Mouse (Mus musculus) thymus, postnatal 25 days (tissue): ENCODE results near the gene Fam166a.
"Not testable (repeated sequence)": the region's sequence is repeated elsewhere in the genome, so short reads cannot be mapped to it uniquely, and the experiment has no call there.

Experiments used
- DNase-seq: peaks from one replicate; pipeline ENCODE4 v3.0.0; 2022

The Fam166a gene

GRCm38 (mm10) chr2:25246183-25247072, 27.9 kb downstream of the Fam166a start, which contains the start of gene AL732309.1:
Gene AL732309.1 (minus strand): TSS chr2:25246863.
- no peak for DNase-seq

- DNase-seq, result peak; percentile 45
Measured at GRCm38 (mm10) chr2:25252331-25252730, 33.8 kb downstream of the Fam166a start.

DNA sequence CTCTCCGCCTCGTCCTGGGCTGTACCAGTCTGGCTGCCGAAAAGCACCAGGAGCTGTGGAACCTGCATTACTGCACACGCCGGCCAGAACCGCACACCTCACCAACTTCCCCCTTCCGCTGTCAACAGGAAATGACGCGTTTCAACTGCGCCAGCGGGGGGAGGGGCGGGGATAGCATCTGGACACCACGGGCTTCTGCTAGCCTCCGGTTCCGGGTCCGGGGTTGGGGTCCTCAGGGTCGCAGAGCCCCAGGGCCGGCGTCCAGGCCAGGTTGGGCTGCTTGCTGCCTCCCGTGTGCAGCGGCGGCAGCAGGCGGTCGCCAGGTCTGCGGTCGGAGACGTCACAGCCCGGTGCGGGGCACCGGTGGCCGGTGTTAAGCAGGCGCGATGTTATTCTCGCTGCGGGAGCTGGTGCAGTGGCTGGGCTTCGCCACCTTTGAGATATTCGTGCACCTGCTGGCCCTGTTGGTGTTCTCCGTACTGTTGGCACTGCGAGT, 36.8 kb downstream of the Fam166a start, which contains the start of gene Tmem203:
TSS of gene Tmem203 (plus strand) at position 156 of the 496 bp plus-strand sequence.
- peak; percentile 87 for DNase-seq

DNA sequence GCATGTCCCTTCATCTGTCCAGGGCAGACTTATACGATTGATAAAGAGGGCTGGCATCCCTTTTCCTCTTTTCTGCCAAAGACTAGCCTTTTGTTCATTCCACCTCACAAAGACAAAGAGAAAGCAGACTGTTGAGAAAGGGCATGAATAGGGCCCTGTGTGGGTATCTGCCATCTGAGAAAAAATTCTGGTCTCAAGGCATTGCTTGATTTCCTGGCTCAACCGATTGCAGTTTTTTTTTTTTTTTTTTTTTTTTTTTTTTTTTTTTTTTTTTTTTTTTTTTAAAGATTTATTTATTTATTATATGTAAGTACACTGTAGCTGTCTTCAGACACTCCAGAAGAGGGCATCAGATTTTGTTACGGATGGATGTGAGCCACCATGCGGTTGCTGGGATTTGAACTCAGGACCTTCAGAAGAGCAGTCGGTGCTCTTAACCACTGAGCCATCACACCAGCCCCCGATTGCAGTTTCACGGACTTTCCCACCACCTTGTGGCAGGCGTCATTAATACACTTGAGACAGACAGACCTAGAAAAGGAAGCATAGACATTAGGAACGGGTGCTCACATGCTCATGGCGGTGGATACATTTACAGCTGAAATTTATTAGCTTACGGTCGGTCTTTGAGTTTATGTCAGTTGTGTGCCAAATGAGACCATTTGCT, 38.0 kb downstream of the Fam166a start:
- DNase-seq, result peak; percentile 73

DNA sequence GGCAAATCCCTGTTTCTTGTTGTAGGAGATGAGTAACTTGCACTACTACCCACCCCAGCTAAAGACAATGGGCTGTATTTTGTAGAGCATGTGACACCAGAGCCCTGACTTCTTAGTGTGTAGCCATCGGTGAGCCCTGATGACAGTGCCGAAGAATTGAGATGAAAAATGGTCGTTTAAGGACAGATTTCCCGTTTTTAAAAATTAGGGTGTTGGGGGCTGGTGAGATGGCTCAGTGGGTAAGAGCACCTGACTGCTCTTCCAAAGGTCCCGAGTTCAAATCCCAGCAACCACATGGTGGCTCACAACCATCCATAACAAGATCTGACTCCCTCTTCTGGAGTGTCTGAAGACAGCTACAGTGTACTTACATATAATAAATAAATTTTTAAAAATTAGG, 38.7 kb downstream of the Fam166a start:
- DNase-seq, result not testable (repeated sequence)

DNA sequence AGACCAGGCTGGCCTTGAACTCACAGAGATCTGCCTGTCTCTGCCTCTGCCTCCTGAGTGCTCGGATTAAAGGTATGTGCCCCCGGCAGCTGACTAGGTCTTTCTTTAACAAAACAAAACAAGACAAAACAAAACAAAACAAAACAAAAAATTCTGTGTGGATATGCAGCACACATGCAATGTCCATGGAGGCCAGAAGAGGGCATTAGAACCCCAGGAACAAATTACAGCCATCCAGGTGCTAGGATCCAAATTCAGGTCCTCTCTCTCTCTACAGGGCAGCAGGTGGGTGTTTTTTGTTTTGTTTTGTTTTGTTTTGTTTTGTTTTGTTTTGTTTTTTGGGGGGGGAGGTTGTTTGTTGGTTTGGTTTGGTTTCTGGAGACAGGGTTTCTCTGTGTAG, 40.3 kb downstream of the Fam166a start:
- peak; percentile 25 for DNase-seq

DNA sequence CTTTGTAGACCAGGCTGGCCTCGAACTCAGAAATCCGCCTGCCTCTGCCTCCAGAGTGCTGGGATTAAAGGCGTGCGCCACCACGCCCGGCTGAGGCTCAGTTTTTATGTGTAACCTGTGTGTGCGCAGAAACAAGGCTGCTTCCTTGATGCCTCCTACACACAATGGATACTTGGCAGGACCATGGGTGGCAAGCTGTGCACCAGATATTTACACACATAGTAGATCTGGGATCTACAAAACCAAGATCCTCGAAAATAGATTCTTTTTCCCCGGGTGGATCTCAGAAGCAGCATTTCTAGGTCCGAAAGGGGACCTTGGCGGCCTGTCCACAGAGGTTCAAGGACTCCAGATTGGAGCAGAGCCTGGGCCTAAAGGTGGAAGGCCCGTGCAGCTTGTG, 43.3 kb downstream of the Fam166a start:
- no peak for DNase-seq

GRCm38 (mm10) chr2:25262291-25262767, 43.8 kb downstream of the Fam166a start, which contains the start of gene Tprn:
Gene Tprn (plus strand): TSS chr2:25262618.
- peak; percentile 94 for DNase-seq

DNA sequence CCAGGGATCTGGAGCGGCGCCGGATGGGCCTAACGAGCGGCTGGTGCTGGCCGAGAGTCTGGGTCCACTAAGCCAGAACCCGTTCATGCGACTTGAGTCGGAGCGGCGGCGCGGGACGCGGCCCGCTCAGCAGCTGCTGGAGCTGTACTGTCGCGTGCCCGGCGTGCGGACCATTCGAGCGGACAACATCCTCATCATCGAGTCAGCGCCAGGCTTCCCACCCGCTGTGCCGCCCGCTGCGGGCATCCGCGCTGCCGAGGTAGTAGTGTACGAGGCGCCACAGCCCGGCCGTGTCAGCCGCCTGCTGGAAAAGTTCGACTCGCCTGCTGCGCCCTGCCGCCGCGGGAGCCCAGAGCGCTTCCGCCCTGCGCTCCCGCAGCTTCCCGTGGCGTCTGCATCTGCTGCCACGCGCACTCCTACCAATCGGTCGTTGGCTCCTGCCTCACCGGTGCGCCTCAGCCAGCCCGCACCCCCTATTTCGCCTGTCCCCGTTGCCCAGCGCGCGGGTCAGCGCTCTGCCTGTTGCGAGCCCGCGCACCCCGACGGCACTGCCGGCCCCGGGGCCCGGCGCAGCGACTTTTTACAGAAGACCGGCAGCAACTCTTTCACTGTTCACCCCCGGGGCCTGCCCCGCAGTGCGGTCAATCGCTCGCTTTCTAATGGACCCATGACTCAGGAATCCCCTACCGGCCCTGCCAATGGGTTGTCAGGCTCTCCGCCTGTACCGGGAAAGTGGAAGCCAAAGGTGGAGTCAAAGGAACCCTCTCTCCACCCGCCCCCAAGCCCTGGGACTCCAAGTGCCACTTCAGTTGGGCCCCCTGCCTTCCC, 44.5 kb downstream of the Fam166a start:
- DNase-seq, result peak; percentile 61

GRCm38 (mm10) chr2:25263623-25264285, 45.2 kb downstream of the Fam166a start:
- no peak for DNase-seq

DNA sequence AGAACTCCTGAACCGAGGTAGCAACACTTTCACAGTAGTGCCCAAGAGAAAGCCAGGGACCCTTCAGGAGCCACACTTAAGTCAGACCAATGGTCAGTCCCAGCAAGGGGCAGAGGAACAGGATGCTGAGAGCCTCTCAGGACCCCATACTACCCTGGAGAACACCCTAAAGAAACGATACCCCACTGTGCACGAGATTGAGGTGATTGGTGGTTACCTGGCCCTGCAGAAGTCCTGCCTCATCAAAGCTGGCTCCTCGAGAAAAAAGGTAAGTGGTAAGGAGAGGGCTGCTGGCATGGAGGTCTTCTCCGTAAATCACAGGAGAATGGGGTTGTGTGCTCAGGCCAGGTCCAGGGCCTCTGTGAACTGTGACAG, 45.7 kb downstream of the Fam166a start:
- no peak for DNase-seq

DNA sequence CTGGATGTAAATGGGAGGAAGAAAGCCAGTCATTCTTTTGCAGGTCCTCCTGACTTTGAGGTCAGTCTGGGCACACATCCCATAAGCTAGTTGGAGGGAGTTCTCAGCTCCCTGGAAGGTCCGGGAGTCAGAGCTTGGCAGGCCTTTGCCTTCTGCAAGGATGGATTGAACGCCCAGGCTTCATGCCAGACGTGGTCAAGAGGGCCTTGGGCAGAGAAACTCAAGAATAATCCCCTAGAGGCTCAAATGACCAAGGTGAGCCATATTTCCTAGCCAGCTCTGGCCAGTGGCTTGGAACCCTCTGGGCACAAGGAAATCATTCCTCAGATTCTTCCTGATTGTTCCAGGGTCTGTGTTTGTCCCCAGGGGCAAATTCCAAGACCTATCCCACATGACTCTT, 46.3 kb downstream of the Fam166a start:
- DNase-seq, result no peak

GRCm38 (mm10) chr2:25265897-25266656, 47.5 kb downstream of the Fam166a start:
- DNase-seq, result no peak

GRCm38 (mm10) chr2:25266720-25267119, 48.2 kb downstream of the Fam166a start:
- no peak for DNase-seq

GRCm38 (mm10) chr2:25267241-25267640, 48.7 kb downstream of the Fam166a start:
- DNase-seq, result no peak

- DNase-seq, result no peak
Measured at GRCm38 (mm10) chr2:25267746-25268309, 49.3 kb downstream of the Fam166a start.
